Mouse (Mus musculus): ENCODE data around the gene Alg9.

Gene Alg9

DNA sequence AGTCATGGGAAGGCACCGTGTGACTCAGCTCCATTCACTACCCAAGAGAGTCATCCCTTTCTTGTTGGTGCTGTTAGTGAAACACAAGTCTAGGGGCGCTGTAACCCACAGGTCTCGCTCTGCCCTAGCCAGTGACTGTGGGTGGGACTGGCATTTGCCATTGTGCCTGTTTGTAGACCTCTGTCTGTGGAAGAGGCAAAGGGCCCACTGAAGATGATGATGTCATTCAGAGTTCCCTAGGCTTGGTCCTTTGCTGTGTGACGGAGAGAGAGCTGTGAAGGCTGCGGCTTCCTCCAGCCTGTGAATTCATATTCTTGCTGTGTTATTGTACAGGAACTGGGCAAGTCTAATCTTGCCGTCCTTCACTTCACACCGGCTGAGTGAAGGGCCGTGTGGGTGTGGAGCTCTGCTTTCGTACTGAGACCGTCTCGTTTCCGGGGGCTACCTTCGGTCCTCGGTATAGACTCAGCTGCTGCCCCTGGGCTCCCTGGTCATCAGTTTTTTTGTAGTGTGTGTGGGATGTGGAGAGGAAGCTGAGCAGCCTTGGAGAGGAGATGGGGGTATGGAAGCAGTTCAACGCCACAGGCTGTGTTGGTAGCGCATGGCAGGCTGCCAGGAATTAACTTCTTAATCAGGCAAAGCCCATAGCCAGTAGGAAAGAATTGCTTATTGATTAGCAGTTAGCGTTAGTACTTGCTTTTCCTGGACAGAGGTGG is 78.0 kb downstream of the Alg9 start:
- peak; percentile 26 for DNase-seq (ENCODE audit: low spot score)

GRCm38 (mm10) chr9:50854376-50854775 is 79.6 kb downstream of the Alg9 start:
- DNase-seq (ENCODE audit: low spot score), result no peak

- DNase-seq (ENCODE audit: low spot score), result no peak
Observed at GRCm38 (mm10) chr9:50855133-50855766, 80.4 kb downstream of the Alg9 start.

DNA sequence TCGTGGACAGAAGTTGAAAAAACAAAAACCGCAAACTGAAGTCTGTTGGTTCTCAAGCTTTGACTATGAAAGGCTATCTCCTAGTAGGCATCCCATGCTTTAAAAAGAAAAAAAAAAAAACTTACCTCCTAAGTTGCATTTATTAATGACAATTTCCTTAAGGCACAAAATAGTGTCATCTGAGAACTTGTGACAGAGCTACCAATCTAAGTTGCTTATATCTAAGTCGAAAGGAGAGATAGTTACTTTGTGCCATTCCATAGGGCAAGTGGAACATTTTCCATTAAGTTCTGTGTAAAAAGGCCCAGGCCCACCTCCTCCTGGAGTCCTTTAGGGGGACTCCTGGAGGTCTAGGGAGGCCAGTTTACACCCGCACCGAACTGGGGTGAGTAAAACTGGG is 81.0 kb downstream of the Alg9 start:
- no peak for DNase-seq (ENCODE audit: low spot score)

- peak; percentile 89 for DNase-seq (ENCODE audit: low spot score)
Observed at GRCm38 (mm10) chr9:50856341-50857081, 81.7 kb downstream of the Alg9 start.

DNA sequence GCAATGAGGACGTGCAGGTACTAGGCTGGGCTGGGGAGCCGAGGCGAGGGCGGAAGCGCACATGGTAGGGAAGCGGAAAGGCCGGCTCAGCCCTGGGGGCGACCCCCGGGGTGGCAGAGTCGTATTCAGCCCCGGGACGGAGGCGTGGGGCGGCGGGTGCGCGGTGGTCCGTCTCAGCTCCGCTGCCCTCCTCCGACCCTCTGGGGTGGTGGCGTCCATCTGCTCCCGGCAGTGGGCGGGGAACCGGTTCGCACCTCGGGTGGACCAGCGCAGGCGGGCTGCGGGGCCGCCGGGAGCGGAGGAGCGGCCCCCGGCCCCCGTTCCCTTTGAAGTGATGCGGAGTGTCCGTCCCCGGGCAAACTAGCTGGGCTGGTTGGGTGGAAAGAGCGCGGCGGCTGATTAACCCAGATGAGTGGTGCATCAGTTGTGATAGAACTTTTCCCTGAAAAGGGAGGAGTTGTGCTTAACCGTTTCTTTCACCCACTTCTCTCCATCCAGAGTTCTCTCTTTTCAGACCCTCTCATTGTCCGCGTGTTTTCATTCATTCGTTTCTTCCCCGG is 82.3 kb downstream of the Alg9 start:
- DNase-seq (ENCODE audit: low spot score), result no peak

DNA sequence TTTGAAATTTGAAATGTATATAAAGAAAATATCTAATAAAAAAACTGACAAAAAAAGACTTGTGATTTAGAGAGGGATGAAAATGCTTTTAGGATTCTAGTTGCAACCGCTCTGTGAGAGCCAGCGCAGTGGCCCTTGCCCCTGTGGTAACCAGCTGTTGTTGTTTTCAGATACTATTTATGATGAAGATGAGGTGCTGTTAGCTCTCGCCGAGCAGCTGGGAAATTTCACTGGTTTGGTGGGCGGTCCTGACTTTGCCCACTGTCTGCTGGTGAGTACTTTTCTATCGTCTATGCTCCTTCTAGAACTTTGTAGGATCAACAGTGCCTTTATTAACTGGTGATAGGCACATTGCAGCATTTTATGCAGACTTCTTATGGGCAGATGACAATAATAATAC is 83.9 kb downstream of the Alg9 start:
- no peak for DNase-seq (ENCODE audit: low spot score)

GRCm38 (mm10) chr9:50861119-50861839 is 86.5 kb downstream of the Alg9 start:
- DNase-seq (ENCODE audit: low spot score), result no peak

GRCm38 (mm10) chr9:50863824-50864223 is 89.0 kb downstream of the Alg9 start:
- DNase-seq (ENCODE audit: low spot score), result peak; percentile 31

- DNase-seq (ENCODE audit: low spot score), result no peak
Observed at GRCm38 (mm10) chr9:50864877-50865276, 90.1 kb downstream of the Alg9 start.

- DNase-seq (ENCODE audit: low spot score), result peak; percentile 55
Observed at GRCm38 (mm10) chr9:50865803-50866202, 91.0 kb downstream of the Alg9 start.

GRCm38 (mm10) chr9:50867015-50867414 is 92.2 kb downstream of the Alg9 start:
- DNase-seq (ENCODE audit: low spot score), result no peak

- no peak for DNase-seq (ENCODE audit: low spot score)
Observed at GRCm38 (mm10) chr9:50868182-50868581, 93.4 kb downstream of the Alg9 start.

DNA sequence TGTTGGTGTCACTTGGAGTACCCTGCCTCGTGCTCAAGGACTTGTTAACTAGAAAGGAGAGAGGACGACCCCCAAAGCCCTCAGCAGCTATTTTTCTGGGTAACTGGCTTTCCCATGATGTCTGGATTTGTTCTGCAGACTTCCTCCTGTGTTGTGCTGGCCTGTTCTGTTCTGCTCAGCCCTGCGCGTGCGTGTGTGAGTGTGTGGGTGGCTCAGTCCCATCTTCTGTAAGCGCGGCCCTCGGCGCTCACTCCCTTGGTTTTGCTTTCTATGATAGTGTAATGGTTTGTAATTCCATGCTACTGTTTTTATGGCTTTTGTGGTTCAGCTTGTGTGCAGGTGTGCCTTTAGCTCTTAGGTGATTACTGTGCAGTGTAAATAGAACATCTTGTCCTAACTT is 98.4 kb downstream of the Alg9 start:
- DNase-seq (ENCODE audit: low spot score), result no peak

- no peak for DNase-seq (ENCODE audit: low spot score)
Observed at GRCm38 (mm10) chr9:50874031-50874430, 99.2 kb downstream of the Alg9 start.

DNA sequence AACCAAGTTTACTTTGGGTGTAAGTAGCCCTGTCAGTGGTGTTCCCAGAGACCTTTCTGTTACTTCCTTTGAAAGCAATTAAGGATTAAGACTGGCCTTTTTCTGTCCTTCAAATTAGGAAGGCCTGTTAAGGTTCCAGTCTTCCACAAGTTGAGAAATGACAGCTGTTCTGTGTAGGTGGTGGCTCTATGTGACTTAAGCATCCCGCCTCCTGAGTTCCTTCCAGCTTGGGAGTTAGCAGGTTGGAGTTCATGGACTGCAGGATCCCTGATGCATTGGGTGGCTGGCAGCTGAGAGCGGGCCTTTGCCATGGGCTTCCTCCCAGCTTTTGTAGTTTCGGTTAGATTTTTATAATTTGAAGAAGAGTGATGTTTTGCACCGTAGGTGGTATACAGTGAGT is 100.7 kb downstream of the Alg9 start:
- no peak for DNase-seq (ENCODE audit: low spot score)

DNA sequence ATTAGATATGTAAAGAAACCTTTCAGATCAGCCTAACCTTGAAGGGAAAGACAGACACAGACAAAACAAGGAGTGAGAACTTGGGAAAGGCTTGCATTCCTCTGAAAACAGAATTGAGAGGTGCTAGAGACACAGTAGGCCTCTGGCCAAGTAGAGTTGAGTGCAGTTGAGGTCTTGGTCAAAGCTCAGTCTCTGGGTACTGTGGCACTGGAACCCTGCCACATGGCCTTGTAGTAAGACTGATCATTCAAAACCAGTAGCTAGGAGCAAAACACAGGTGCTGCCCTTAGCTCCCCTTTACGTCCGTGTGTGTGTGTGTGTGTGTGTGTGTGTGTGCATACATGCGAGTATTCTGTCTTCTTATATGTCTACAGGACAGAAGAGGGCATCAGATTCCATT is 101.5 kb downstream of the Alg9 start:
- no peak for DNase-seq (ENCODE audit: low spot score)

GRCm38 (mm10) chr9:50877431-50877830 is 102.6 kb downstream of the Alg9 start:
- DNase-seq (ENCODE audit: low spot score), result no peak

DNA sequence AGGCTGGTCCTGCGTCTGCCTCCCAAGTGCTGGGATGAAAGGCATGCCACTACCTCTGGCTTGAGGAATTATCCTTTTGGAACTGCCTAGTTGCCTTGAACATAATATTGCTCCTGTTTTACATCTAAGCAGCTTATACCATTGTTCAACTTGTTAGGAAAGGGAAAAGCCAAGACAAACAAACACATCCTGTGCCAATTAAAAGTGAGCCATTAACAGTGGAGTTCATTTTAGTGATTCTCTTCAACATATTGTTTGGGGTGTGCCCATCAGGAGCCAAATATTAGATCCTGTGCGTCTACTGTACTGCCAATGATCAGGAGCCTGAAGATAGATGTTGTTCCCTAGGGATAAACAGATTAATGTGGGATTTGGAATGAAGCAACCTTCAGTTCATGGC is 107.4 kb downstream of the Alg9 start:
- DNase-seq (ENCODE audit: low spot score), result no peak

GRCm38 (mm10) chr9:50884093-50884492 is 109.3 kb downstream of the Alg9 start:
- no peak for DNase-seq (ENCODE audit: low spot score)

- DNase-seq (ENCODE audit: low spot score), result peak; percentile 19
Observed at GRCm38 (mm10) chr9:50884741-50885599, 110.2 kb downstream of the Alg9 start.

Measured in T-cell, adult 2 months (primary cell).